Mouse (Mus musculus) embryonic fibroblast, embryonic 13.5 days (primary cell): ENCODE results near the gene Tnf.

Source experiments
- CTCF ChIP-seq: IDR thresholded peaks from 2 replicates; pipeline ENCODE4 v1.5.1; 2011; ENCODE audit warnings: mild to moderate bottlenecking, control low read depth, low read length, moderate library complexity, borderline replicate concordance; ENCODE audit not compliant: insufficient read depth
- POLR2A ChIP-seq: IDR thresholded peaks from 2 replicates; pipeline ENCODE4 v1.6.1; 2011; ENCODE audit warnings: low read depth, mild to moderate bottlenecking, control low read depth, low read length, moderate library complexity

- TF ChIP-seq CTCF: no peak
- no peak for TF ChIP-seq POLR2A
Observed at GRCm38 (mm10) chr17:35175382-35175781, 26.4 kb downstream of the Tnf start.
